Mouse (Mus musculus) adrenal gland, postnatal 36 days (tissue): ENCODE measurements at regions not wholly inside any gene's neighbourhood (a gene's known extent, or its start where the extent isn't known, plus 50 kb on each side); places are given as distances from the start of the nearest gene placed in this dataset.

Experiments
- DNase-seq, 2 experiments: peaks; one replicate each; pipeline ENCODE4 v3.0.0; 2021; ENCODE audit warnings: mixed read lengths in 1 of 2

GRCm38 (mm10) chr4:125203521-125203920 lies 75.9 kb upstream of the Zc3h12a start:
- DNase-seq: no peak

GRCm38 (mm10) chr4:125201638-125202325 lies 74.1 kb upstream of the Zc3h12a start:
- DNase-seq: no peak

GRCm38 (mm10) chr4:125200762-125201161 lies 73.1 kb upstream of the Zc3h12a start:
- no peak for DNase-seq

- no peak for DNase-seq
These were observed 71.6 kb upstream of the Zc3h12a start for GRCm38 (mm10) chr4:125199281-125199680.

GRCm38 (mm10) chr4:125195901-125196435 lies 68.3 kb upstream of the Zc3h12a start:
- DNase-seq: no peak

GRCm38 (mm10) chr4:125194722-125195380 lies 67.2 kb upstream of the Zc3h12a start:
- DNase-seq: no peak

- no peak for DNase-seq
These were observed 66.7 kb upstream of the Zc3h12a start for GRCm38 (mm10) chr4:125194298-125194697.

- DNase-seq: no peak
These were observed 64.0 kb upstream of the Zc3h12a start for GRCm38 (mm10) chr4:125191680-125192079.

GRCm38 (mm10) chr4:125191010-125191409 lies 63.4 kb upstream of the Zc3h12a start:
- DNase-seq: peak; percentile 24 to 29

GRCm38 (mm10) chr4:125189971-125190370 lies 62.3 kb upstream of the Zc3h12a start:
- no peak for DNase-seq

GRCm38 (mm10) chr4:125186246-125186645 lies 58.6 kb upstream of the Zc3h12a start:
- no peak for DNase-seq

- peak; percentile 36 to 38 for DNase-seq
These were observed 57.4 kb upstream of the Zc3h12a start for GRCm38 (mm10) chr4:125185076-125185475.

- no peak for DNase-seq
These were observed 53.3 kb upstream of the Zc3h12a start for GRCm38 (mm10) chr4:125180947-125181346.

- no peak for DNase-seq
These were observed 50.9 kb upstream of the Zc3h12a start for GRCm38 (mm10) chr4:125178552-125178951.

GRCm38 (mm10) chr4:125177666-125178065 lies 50.0 kb upstream of the Zc3h12a start:
- no peak for DNase-seq
